Mouse (Mus musculus) T-helper 1 cell (primary cell): ENCODE data around the gene Tmem136.
"Not testable (repeated sequence)": the region's sequence is repeated elsewhere in the genome, so short reads cannot be mapped to it uniquely, and the experiment has no call there.

Experiments
- in situ Hi-C: fragments of 300-600 bp; cut with MboI, MseI; formaldehyde crosslinking; loops from one replicate; pipeline ENCODE4 v1.15.1; 2025; ENCODE audit warnings: high pct_unique_total_duplicates

The Tmem136 gene

DNA sequence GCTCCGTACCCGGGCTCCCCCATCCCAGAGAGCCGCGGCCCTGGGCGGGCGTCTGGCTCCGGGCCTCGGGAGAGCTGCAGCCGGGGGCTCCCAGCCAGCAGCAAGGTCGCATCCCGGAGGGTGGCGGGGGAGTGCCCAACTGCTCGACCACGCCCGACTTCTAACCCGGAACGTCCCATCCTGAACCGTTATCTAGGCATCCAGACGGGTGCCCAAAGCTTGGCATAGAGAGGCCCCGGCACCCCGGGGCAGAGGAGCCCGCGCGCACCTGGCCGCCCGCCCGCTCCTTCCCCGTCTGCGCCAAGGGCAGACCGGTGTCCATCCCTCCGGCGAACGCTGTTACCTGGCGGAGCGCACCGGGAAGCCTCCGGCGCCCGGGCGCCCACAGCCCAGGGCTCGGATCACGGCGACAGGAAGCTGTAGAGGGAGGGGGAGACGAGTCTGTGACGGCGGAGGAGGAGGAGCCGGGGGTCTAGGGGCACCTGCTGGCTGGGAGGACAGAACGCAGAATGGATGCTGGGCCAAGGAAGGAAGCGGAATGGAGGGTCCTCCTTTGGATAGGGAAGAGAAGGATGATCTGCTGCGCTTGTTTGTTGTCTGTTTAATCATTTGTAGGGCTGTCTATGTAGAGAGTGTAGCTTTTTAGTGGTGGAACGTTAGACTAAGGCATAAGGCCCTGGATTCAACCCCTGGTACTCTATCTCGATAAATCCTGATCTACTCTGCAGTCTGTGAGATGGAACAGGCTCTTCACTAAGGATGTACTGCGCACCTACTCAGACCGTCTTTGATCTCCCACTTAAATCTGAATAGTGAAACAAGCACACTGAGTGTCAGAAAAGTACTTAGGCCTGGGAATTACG is at the start of gene Tmem136:
TSS of gene Tmem136 (minus strand) at position 437 of the 863 bp plus-strand sequence.
- in situ Hi-C loops = no loop called here

DNA sequence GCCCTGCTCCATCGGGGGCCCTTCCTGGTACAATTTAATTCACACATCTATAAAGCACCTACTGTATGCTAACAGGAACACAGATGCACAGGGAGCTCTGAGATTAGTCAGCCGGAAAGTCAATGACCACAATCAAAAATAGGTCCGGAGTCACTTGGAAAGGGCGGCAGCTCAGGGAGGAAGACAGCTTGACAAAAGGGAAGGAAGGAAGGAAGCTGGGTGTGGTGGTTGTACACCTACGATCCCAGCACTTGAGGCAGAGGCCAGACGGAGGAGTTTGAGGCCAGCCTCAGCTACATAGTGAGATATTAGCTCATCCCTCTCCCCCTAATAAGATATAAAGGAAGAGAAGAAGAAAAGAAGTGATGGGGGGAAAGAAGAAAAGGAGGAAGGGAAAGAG is 39.6 kb upstream of the Tmem136 start:
- in situ Hi-C loops = no loop called here

DNA sequence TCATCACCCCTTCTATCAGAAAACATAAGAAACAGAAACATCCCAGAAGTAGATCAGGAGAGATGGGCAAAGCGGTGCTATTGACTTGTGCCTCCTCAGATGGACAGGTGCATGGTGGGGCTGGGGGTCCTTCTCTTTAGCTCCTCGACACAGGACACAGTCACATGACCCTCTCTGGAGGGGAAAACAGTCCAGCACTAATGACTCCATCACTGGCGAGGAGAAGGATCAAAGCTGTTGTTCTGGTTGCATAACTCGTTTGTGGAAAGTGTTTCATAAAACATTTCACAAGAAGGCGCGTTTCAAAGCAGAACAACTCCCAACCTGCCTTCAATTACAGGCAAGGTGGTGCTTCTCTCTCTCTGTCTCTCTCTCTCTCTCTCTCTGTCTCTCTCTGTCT is 35.4 kb upstream of the Tmem136 start:
- in situ Hi-C loops = no loop called here

DNA sequence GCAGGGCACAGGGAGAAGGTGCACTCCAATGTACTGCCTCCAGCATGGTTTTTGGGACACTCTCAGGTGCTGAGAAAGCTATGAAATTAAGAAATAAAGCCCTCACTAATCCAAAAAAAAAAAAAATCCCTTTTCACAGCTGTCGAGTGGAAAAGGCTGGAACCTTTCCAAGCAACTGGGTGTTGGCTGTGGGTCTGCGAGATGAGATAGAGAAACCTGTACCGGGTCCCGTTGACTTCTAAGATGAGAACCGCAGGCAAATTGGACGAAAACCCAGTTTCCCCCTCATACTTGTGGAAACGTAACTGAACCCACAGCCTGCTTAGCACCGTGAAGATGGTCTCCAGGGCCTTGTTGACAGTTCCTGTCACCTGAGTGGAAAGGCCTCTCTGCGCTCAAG is 34.6 kb upstream of the Tmem136 start:
- in situ Hi-C loops = no loop called here

DNA sequence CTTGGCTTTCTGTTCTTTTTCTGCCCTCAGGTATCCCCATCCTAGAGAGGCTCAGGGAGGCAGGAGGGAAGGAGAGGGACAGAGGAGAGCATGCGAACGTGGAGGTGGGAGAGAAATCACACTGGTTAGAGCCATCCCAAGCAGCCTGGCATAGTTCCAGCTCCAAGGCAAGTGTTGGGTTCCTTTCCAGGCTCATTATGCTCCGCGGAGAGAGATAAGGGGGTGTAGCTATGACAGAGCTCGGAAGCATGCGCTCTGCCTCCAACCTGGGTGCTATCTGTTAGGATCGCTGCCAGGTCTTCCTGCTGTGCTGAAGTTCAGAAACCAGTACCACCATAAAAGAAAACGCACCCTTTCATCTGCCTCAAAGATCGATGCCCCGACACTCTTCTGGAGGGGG is 33.7 kb upstream of the Tmem136 start:
- in situ Hi-C loops = no loop called here

DNA sequence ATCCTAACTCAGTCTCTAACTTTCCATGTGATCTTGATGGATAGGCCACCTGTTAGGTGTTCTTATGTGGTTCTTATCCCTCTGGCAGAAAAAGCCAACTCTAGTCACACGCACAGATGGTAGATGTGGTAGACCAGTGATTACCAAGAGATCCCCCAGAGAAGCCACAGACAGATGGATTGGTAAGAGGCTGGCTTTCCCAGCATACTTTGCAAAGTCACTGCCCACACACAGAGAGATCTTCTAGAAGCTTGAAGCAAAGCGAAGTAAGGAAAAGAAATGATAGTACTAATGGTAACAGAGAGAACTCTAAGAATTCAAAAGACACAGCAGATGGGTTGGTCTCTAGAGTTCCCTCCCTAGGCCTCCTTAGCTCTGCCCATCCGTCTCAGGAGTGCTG is 33.1 kb upstream of the Tmem136 start:
- in situ Hi-C loops = no loop called here

DNA sequence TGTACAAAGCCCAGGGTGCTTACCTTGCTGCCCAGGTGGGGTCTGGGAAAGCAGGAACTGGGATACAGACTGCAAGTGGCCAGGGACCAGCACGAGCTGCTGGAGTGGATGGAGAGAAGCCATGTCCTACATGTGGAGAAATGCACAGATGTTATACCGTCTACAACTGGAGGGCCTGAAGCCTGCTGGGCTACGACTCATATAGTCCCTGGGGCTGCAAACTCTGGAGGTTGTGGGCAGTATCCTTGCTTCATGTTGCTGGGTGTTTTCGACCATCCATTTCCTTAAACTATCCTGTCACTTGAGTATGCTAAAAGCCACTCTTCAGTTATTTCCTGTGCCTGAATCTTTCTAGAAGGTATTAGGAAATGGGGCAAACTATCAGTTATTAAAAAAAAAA is 28.8 kb upstream of the Tmem136 start:
- in situ Hi-C loops = no loop called here

DNA sequence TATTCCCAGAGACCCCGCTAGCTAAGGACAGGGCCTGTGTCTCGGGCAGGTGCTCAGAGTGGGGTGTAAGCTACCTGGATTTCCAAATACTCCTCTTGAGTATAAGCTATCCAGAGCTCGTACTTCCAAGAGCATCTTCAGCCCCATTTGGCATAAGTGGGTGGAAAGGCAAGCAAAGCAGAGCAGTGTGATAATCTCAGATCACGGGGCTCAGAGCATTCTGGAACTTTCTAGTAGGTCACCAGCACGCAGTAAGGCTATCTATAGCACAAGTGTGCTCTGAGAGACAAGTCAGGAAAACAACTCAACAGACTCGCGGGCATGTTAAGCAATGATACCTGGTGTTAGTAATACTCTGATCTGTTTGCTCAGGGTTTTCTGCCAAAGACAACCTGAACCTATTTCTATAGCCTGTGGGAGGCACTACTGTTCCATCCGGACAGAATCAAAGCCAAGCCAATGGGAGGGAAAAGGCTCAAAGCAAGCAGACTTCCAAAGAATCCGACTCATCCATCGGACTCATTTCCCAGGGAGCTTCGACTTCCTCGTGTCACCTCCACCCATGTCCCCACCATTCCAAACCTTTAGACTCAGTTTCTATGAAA is 27.9 kb upstream of the Tmem136 start:
- in situ Hi-C loops = loop anchor here (5.0 kb wide), 1 partner anchor 143 kb away; no protein-coding TSS in a partner anchor

DNA sequence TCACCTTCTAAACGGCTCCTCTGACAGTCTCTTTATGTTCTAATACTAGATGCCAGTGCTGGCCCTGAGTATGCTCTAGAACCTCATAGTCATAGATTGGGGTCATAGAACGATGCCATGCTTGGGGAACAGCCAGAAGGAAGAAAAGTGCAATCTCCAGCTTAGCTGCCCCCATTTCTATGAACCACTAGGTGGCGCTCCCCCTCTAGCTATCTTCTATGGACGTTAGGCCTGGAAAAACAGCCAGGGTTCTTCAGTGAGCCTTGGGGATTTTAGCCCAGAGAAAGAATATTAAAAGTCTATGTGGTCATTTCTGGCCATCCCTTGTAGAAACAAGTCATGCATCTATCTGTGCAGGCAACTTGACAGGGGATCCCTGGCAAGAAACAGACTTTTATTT is 25.5 kb upstream of the Tmem136 start:
- in situ Hi-C loops = loop anchor here (5.0 kb wide), 1 partner anchor 145 kb away; no protein-coding TSS in a partner anchor

DNA sequence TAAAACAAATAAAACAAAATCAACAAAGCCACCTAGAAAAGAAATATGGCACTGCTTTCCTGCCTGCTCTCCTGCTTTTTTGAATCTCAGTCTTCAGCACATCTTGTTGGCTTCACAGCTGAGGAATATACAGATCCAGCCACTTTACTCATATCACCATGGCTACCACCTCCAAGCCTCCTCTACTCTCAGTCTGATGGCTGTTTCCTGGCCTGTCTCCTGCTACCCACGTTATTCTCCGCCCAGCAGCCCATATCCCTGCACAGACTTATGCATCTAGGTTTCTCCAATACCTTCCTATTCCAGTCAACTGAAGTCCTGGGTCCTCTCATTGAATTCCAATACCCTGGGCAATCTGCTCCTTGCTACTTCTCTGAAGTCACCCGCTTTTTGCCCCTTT is 17.2 kb upstream of the Tmem136 start:
- in situ Hi-C loops = no loop called here

DNA sequence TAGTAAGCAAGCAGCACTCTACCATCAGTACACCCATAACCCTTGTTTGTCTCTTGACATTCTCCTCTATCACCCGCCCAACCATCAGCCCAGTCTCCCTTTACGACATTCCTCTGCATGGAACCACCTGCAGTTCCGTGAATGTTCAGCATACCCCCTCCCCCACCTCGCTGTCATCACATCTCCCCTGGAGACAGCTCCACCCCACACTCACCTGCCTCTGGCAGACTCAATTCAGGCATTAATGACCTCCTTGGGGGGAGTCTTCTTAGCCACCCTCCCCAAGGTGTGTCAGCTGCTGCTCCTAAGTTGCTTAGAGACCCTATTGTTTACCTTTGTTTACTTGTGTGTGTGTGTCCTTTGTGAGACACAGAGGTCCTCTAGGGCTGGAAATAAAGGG is 16.0 kb upstream of the Tmem136 start:
- in situ Hi-C loops = no loop called here

DNA sequence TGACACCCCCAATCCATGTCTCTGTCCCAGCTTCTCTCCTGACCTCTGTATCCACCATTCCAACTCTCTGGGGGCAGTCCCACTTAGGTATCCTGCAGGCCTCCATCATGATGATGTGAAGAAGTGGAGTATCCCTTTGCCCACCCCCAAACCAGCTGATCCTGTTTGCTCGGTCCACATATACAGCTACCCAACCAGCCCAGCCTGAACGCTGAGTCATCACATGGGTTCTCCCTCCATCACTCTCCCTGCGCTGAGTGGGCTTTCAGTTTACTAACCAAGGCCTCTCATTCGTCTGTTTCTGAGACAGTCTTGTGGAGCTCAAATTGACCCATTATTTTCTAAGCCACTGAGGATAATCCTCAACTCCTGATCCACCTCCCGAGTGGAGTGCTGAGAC is 15.6 kb upstream of the Tmem136 start:
- in situ Hi-C loops = no loop called here

DNA sequence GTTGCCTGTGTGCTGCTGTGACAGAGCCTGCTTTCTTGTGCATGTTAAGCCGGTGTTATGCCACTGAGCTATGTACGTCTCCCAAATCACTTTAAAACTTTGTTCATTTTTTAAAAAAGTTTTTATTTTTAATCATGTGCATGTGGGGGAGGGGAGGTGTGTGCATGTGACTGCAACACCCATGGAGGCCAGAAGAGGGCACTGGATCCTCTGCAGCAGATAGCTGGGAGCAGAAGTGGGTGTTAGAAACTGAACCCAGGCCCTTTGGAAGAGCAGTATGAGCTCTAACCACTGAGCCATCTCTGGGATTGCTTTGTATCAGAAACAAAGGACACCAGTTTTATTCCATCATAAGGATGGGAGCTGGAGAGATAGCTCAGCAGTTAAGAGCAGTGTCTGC is 14.3 kb upstream of the Tmem136 start:
- in situ Hi-C loops = no loop called here

DNA sequence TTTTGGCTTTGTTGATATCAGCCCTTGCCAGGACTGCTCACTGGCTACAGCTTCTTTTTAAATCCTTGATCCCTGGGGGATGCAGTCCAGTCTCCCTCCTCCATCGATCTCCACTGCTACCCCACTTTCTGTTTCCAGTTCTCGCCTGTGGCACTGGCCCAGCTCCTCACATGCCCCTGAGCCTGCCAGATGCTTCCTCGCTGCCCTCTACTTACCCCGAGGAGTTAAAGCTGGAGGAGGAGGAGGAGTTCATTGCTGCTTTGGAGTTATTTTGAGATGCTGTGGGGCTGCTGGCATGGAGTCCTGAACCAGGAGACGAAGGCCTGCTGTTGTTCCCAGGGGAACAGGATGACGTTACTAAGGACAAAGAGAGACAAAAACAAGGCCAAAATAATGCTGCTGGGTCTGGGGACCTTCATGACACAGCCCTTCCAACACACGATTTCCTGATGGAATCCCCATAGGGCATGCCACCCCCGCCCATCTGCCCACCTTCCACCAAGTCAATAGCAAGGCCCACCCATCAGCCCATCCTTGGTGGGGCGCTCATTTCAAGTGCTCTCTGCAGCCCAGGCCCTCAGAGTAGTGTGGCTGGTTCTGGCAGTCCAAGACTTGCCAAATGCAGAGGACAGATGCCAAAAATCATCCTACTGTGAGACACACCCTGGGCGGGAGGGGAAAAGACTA is 10.9 kb upstream of the Tmem136 start:
- in situ Hi-C loops = no loop called here

DNA sequence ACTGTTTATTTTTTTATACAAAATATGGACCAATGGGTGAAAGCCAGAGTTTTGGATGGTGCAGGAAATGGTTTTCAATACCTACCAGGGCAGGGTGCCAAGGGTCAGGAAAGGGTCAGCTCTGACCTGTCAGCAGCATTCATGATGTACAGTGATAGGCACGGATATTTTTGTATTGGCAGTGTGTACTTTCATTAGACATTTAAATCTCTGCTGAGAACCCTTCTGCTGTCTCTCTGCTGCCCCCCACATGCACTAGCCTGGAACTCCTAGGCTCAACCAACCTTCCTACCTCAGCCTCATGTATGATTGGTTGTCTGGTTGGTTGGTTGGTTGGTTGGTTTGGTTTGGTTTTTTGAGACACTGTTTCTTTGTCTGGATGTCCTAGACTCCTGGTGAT is 6.0 kb upstream of the Tmem136 start:
- in situ Hi-C loops = no loop called here

DNA sequence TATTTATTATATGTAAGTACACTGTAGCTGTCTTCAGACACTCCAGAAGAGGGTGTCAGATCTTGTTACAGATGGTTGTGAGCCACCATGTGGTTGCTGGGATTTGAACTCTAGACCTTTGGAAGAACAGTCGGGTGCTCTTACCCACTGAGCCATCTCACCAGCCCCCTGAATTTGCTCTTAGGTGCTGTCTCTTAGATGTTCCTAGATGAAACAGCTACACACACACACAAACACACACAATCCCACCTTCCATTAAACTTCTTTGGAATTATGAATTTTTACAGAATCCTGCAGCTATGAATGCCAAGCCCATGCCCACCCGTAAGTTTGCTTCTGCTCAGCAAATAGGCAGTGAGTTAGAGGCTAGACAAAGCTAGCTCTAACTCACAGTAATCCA is 5.6 kb upstream of the Tmem136 start:
- in situ Hi-C loops = not testable (repeated sequence)

DNA sequence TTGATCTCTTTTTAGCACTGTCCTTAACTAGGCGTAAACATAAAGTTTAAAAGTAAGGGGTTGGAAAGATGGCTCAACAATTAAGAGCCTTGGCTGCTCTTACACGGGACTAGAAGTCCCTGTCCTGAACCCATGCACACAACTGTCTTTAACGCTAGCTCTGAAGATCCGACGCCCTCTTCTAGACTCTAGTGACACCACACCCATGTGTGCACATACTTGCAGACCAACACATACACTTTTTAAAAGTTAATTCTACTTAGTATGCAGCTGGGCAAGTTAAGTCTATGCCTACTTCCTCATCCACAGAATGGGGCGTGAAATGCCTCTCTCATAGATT is 597 bp upstream of the Tmem136 start:
- in situ Hi-C loops = no loop called here

DNA sequence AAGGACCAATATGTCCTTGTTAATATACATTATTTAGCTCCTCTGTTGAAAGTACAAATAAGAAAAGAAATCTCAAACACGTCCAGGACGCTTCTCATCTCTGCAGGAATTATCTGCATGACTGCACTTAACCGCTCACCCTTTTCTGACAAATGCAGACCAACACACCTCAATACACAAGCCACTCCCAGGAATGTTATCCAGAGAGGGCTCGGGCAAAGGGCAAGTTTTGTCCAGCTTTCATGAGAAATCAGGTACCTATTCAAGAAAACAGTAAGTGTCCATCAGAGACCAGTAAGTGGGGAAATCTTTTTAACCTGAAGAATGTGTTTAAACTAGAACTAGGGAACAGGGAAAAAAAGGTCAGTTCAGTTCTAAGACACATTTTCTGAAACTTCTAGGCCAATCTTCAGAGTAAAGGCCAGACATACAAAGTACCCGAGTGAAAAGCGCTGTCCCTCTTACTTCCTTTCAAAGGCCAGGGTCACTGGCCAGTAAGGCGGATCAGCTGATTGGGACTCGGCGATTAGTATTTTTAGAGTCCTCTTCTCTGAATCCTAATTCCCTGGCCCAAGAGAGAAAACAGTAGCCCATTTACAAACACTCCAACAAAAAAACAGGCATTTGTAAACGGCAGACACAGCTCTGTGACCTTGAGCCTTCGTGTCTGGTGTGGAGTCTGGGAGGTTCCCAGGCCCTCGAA is 788 bp downstream of the Tmem136 start:
- in situ Hi-C loops = no loop called here

DNA sequence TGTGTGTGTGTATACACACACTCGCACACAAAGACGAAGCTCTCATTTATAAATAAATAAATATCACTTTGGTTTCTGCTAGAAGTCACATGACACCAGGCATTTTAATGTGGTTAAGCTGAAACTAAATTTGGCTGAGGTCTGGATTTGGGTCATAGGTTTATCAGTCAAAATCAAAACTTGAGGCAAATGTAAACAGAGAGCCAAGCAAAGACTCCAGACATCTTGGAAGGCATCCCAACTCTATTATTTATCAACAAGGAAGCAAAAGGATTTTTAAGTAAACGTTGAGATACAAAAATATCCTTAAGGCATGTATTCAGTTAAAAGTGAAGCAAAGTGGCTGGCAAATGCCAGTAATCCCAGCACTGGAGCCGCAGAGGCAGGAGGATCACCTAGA is 1.5 kb downstream of the Tmem136 start:
- in situ Hi-C loops = no loop called here

DNA sequence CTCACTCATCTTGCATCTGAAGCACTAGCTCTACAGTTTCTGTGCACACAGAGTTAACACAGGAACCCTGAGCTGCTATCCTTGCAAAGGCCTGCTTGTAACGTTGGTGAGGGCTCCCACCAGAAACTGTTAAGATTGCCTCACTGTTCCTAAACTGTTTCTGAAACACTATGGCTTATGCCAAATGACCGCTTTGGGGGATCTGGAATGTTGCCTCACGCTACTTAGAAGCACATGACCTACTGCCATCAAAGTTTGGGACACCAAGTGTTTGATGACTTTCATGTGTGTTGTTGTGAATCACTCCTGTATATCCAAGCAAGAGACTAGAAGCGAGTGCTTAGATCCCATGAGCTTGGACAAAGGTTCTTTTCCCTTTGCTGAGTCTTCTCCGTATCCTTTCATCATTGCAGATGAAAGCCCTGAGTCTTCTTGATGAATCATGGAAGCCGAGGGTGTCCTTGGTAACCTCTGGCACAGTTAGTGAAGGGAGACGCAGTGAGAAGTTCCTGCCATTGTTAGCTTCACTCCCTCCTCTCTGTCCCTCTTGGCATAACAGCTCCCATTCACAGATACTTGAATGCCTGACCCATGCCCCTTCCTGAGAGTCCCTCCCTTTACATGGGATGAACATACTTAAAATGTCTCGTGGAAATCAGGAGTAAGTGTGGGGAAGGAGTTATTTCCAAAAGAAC is 5.9 kb downstream of the Tmem136 start:
- in situ Hi-C loops = no loop called here

DNA sequence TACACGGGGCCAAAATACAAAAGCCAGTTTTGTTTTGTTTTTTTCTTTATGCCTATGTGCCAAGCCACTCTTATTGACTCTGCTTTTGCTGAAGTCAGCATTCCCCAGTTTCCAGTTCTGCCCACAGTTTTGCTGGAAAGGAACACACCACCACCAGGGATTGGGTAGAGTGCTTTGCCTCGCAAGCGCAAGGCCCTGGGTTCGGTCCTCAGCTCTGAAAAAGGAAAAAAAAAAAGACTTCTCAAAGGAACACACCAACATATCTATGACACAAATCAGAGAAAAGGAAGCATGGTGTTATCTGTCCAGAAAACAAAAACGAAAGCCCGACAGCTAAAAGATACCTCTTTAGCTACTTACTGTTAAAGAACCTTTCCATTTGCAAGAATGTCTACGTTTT is 7.2 kb downstream of the Tmem136 start:
- in situ Hi-C loops = loop anchor here (10.0 kb wide), 1 partner anchor 864 kb away; no protein-coding TSS in a partner anchor
